Mouse (Mus musculus): ENCODE data around the gene Pcp4l1.

- TF ChIP-seq GATA1 (IDR thresholded peaks at IDR 0.05; ENCODE audit: borderline replicate concordance, low read length) (no peak), FLI1 (IDR thresholded peaks at IDR 0.05; ENCODE audit: low read length) (no peak)
These were observed 24.8 kb upstream of the Pcp4l1 start for GRCm38 (mm10) chr1:171220871-171221270.

Measured in megakaryocyte, embryonic 14.5 days (primary cell).